Mouse (Mus musculus): ENCODE data around the gene Cend1. TPM values are rescaled to one million over a fixed set of nuclear protein-coding genes. Genes with fewer than 3 reads are reported as not detected.

Cend1 gene
- polyA plus RNA-seq, 1 experiment from 2014 or later = 22.7 TPM

DNA sequence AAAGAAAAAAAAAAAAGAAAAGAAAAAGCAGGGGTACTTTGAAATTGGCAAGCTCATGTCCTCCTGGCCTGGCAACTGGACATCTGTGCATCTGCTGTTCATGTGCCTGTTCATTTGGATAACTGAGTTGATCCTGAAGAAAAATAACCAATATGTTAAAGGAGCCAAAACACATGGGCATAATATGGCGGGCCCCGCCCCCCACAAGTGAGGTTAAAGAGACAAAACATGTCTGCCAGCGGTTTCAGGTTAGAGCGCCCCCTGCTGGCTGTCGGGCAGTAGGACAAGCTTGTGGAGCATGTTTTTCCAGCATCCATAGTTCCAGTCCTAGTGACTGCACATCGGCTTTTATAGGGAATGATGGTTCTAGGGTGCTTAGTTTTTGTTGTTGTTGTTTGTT lies 34.5 kb downstream of the Cend1 start:
- no peaks in the 10 kb centered on the region for H3K9me3 ChIP-seq
- no peak overlapping the region for H3K27ac ChIP-seq (replicated peaks)
- no peak overlapping the region for H3K4me3 ChIP-seq
- peaks cover 34% of the 10 kb centered on the region for H3K36me3 ChIP-seq
- H3K9ac ChIP-seq (replicated peaks) = no peak overlapping the region
- peaks cover 12% of the 10 kb centered on the region for H3K4me1 ChIP-seq
- ATAC-seq (ENCODE audit: low FRiP score, low read depth) = no peak
- H3K27me3 ChIP-seq = 0 out of 2 replicates have a peak, but pooled peaks cover 3% of the 10 kb centered on the region
- WGBS = 17% methylated on average over 6 of the region's 6 CpGs
- no peak overlapping the region for H3K4me2 ChIP-seq (replicated peaks)

DNA sequence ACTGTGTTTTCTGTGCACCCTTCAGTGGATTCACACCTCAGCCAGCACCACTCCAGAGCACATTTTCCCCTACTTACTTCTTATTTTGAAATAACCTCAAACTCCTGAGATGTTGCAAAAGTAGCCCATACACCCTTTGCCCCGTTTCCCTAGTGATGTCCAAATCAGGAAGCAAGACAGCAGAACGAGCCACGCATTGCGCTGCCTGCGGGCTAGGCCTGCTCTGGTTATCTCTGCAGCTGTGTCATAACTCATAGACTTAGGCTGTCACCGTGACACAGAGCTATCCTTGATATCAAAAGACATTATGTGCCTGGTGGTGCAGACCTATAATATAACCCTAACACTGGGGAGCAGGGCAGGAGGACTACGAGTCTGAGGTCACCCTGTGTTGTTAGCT lies 35.1 kb downstream of the Cend1 start:
- Histone ChIP-seq H3K9ac (replicated peaks) (no peak overlapping the region), H3K4me3 (no peak overlapping the region), H3K4me2 (replicated peaks) (no peak overlapping the region), H3K36me3 (peaks cover 29% of the 10 kb centered on the region), H3K27ac (replicated peaks) (no peak overlapping the region), H3K27me3 (peaks cover 8% of the 10 kb centered on the region), H3K9me3 (no peaks in the 10 kb centered on the region), H3K4me1 (peaks cover 12% of the 10 kb centered on the region)
- WGBS = 91% methylated on average over 7 of the region's 7 CpGs
- no peak for ATAC-seq (ENCODE audit: low FRiP score, low read depth)

DNA sequence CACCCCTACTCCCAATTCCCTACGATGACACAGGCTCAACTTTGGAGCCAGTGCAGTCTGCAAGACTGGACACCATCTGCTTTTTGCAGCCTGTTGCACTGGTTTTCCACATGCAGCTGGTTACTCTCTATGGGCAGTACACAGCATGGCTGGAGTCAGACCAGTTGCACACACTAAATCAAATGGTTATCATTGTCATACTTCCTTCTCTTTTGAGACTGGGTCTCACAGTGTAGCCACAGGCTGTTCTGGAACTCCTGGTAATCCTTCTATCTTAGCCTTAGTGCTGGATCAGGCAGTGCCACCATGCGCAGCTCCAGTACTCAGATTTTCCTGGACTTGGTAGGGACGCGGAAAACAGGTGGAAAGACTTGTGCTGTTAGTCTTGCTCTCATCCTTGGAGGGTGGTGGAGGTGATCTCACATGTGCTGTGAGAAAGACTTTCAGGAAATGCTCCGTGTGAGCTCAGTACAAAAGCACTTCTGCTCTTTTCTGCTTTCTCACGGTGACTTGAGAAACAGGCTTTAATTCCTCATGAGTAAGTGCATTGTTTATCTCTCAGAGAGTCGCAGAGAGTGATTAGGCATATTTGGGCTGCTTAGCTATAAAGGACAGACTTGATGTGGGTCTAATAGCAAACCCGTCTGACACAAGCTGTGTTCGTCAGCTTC lies 36.6 kb downstream of the Cend1 start:
- 27% methylated on average over 9 of the region's 9 CpGs for WGBS
- Histone ChIP-seq H3K4me1 (peaks cover 12% of the 10 kb centered on the region), H3K4me3 (peak overlapping the region; percentile 75), H3K27me3 (peaks cover 16% of the 10 kb centered on the region), H3K36me3 (peaks cover 14% of the 10 kb centered on the region), H3K4me2 (replicated peaks) (peak overlapping the region; percentile 76), H3K9me3 (no peaks in the 10 kb centered on the region), H3K27ac (replicated peaks) (peak overlapping the region; percentile 79), H3K9ac (replicated peaks) (peak overlapping the region; percentile 69)
- no peak; the same call in none of the 2 replicates for ATAC-seq (ENCODE audit: low FRiP score, low read depth)

GRCm38 (mm10) chr7:141391625-141392551 lies 37.4 kb downstream of the Cend1 start, which contains the start of gene Taldo1:
Gene Taldo1 (plus strand): TSS chr7:141392199.
- H3K4me1 ChIP-seq = peaks cover 12% of the 10 kb centered on the region
- H3K36me3 ChIP-seq = peaks cover 11% of the 10 kb centered on the region
- no peaks in the 10 kb centered on the region for H3K9me3 ChIP-seq
- H3K27me3 ChIP-seq = peaks cover 16% of the 10 kb centered on the region
- WGBS = under 1% methylated on average over 57 of the region's 57 CpGs
- peak within 1 kb of the TSS; percentile 75 for H3K4me3 ChIP-seq
- H3K27ac ChIP-seq (replicated peaks) = peak within 1 kb of the TSS; percentile 79
- ATAC-seq (ENCODE audit: low FRiP score, low read depth) = peak; percentile 93
- peak within 1 kb of the TSS; percentile 69 for H3K9ac ChIP-seq (replicated peaks)
- H3K4me2 ChIP-seq (replicated peaks) = peak within 1 kb of the TSS; percentile 76

- 57% methylated on average over 9 of the region's 9 CpGs for WGBS
Observed at GRCm38 (mm10) chr7:141390326-141391259, 38.7 kb downstream of the Cend1 start.

DNA sequence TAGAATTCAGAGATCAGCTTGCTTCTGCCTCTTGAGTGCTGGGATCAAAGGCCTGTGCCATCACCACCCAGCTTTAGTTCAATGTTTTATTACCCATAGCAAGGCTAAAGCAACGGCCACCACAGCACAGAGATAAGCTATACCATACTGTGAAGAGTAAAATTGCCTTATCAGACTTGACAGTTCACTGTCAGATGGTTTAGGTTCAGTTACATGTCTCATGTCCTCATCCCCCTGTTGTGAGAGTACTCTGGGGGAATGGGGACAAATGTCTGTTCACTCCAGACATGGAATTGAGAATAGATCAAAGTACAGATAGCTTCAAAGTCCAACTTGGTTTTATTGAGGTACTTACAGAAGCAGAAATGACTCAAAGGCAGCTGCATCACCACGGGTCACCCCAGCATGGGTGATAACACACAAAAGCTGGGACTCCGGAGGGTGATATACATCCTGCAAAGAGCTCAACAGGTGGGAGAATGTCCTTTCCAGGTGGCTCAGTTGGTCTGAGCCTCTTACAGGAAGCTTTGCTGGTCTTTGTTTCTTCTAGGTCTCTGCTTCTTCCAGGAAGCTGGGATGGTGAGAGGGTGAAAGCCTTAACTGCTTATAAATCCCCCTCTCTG lies 40.7 kb downstream of the Cend1 start:
- Histone ChIP-seq H3K4me2 (replicated peaks) (no peak overlapping the region), H3K27me3 (peaks cover 21% of the 10 kb centered on the region), H3K27ac (replicated peaks) (no peak overlapping the region), H3K36me3 (no peaks in the 10 kb centered on the region), H3K4me3 (no peak overlapping the region), H3K4me1 (peaks cover 10% of the 10 kb centered on the region), H3K9ac (replicated peaks) (no peak overlapping the region), H3K9me3 (no peaks in the 10 kb centered on the region)
- 62% methylated on average over 3 of the region's 3 CpGs for WGBS
- no peak for ATAC-seq (ENCODE audit: low FRiP score, low read depth)

More at GRCm38 (mm10) chr7:141390326-141391259, 38.7 kb downstream of the Cend1 start:
- 0 out of 2 replicates have a peak overlapping the region, but pooled peaks have one; percentile 76 for H3K4me2 ChIP-seq (replicated peaks)
- ATAC-seq (ENCODE audit: low FRiP score, low read depth) = no peak
- H3K4me1 ChIP-seq = peaks cover 12% of the 10 kb centered on the region
- H3K9ac ChIP-seq (replicated peaks) = no peak overlapping the region
- no peaks in the 10 kb centered on the region for H3K9me3 ChIP-seq
- H3K27me3 ChIP-seq = peaks cover 16% of the 10 kb centered on the region
- no peaks in the 10 kb centered on the region; the same call in 1 of the 2 replicates for H3K36me3 ChIP-seq
- no peak overlapping the region for H3K27ac ChIP-seq (replicated peaks)
- no peak overlapping the region for H3K4me3 ChIP-seq

- Histone ChIP-seq H3K4me3 (no peak overlapping the region), H3K4me2 (replicated peaks) (no peak overlapping the region), H3K27me3 (peaks cover 21% of the 10 kb centered on the region), H3K9ac (replicated peaks) (no peak overlapping the region), H3K27ac (replicated peaks) (no peak overlapping the region), H3K4me1 (peaks cover 6% of the 10 kb centered on the region), H3K36me3 (no peaks in the 10 kb centered on the region), H3K9me3 (no peaks in the 10 kb centered on the region)
- no peak for ATAC-seq (ENCODE audit: low FRiP score, low read depth)
- 68% methylated on average over 2 of the region's 2 CpGs for WGBS
Observed at GRCm38 (mm10) chr7:141387807-141388486, 41.3 kb downstream of the Cend1 start.

DNA sequence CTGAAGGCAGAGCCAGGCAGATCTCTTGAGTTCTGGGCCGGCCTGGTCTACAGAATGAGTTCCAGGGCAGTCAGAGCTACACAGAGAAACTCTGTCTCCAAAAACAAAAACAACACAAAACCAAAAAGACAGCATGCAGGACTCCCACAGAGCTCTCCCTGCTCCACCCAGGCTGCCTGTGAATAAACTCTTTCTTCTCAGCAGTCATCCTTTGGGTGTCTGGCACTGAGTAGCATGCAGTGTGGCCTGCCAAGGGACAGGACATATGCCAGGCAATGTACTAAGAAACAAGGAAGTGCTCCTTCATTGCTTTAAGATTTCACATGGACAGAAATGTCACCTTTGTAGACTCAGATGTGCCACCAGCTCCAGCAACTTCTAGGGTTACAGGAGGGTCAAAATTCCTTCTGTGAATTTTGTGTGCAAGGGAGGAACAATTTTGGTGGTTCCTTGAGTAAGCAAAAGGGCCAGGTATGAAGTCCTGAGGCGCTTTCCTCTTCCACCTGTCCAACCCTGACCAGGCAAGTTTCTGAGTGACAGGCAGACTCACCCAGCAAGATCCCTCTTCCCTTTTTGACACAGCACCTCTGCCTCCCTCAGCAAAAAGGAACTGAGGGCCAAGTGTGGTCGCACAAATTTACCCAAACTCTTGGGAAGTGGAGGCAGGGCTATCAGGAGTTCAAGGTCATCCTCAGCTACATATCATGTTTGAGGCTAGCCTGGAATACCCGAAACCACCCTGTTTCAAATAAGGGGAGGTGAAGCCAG lies 48.0 kb downstream of the Cend1 start:
- WGBS = 83% methylated on average over 4 of the region's 4 CpGs
- H3K27ac ChIP-seq (replicated peaks) = no peak overlapping the region
- no peak overlapping the region for H3K4me3 ChIP-seq
- H3K36me3 ChIP-seq = no peaks in the 10 kb centered on the region
- H3K9me3 ChIP-seq = no peaks in the 10 kb centered on the region
- H3K9ac ChIP-seq (replicated peaks) = no peak overlapping the region
- H3K4me2 ChIP-seq (replicated peaks) = no peak overlapping the region
- ATAC-seq (ENCODE audit: low FRiP score, low read depth) = no peak
- H3K4me1 ChIP-seq = no peaks in the 10 kb centered on the region
- H3K27me3 ChIP-seq = peaks cover 5% of the 10 kb centered on the region

GRCm38 (mm10) chr7:141379584-141379983 lies 49.7 kb downstream of the Cend1 start:
- H3K36me3 ChIP-seq = no peaks in the 10 kb centered on the region
- no peak overlapping the region for H3K4me3 ChIP-seq
- H3K9me3 ChIP-seq = no peaks in the 10 kb centered on the region
- no peak overlapping the region for H3K9ac ChIP-seq (replicated peaks)
- ATAC-seq (ENCODE audit: low FRiP score, low read depth) = no peak
- H3K27me3 ChIP-seq = peaks cover 5% of the 10 kb centered on the region; the same call in 1 of the 2 replicates
- H3K27ac ChIP-seq (replicated peaks) = no peak overlapping the region
- no peak overlapping the region for H3K4me2 ChIP-seq (replicated peaks)
- no peaks in the 10 kb centered on the region for H3K4me1 ChIP-seq
- WGBS = 73% methylated on average over 4 of the region's 4 CpGs

Data from midbrain, embryonic 12.5 days (tissue).